Mouse (Mus musculus) cerebellum, adult 8-10 months (tissue): ENCODE data around the gene Ctdspl.

Experiments
- DNase-seq: peaks from one replicate; pipeline ENCODE4 v3.0.0; 2022

Ctdspl gene

GRCm38 (mm10) chr9:118950061-118950460 lies 23.8 kb downstream of the Ctdspl start:
- DNase-seq: no peak

DNA sequence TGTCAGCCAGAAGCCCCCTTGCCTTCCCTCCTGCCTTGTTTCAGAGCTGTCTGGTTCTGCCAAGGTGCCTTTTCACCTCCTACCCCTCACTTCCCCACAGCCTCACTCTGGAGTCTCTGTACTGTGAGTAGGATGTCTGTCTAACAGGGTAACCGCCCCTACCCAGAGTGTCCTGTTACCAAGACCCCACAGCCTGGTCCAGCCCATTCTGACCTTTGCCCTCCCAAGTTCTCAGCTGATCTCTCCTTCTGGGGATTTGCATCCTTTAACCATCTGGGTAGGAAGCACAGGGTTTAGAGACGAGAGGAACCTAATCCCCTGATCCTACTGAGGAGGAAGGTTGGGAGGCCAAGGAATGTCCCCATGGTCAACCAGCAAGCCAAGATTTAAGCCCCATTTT lies 24.5 kb downstream of the Ctdspl start:
- no peak for DNase-seq

- DNase-seq: no peak
Observed at GRCm38 (mm10) chr9:118951381-118951780, 25.1 kb downstream of the Ctdspl start.

GRCm38 (mm10) chr9:118952180-118952579 lies 25.9 kb downstream of the Ctdspl start:
- no peak for DNase-seq

GRCm38 (mm10) chr9:118953465-118954194 lies 27.4 kb downstream of the Ctdspl start:
- no peak for DNase-seq

DNA sequence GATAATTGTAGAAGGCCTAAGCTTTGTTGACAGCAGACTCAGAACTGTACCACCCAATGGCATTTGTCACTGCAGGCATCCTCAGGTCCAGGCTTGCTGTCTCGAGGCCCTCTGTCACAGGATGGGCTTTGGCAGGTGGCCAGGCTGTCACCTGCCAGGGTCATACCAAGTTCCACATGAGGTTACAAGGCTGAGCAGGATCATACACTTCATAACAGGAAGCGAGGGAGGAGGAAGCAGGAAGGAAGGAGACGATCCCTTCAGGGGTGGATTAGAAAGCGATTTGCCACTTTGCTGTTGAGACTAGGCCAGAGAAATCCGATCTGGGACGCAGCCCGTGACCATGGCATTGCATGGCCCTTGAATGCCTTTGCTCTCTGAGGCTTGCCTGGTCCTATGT lies 32.5 kb downstream of the Ctdspl start:
- no peak for DNase-seq

GRCm38 (mm10) chr9:118960415-118961091 lies 34.3 kb downstream of the Ctdspl start:
- no peak for DNase-seq

DNA sequence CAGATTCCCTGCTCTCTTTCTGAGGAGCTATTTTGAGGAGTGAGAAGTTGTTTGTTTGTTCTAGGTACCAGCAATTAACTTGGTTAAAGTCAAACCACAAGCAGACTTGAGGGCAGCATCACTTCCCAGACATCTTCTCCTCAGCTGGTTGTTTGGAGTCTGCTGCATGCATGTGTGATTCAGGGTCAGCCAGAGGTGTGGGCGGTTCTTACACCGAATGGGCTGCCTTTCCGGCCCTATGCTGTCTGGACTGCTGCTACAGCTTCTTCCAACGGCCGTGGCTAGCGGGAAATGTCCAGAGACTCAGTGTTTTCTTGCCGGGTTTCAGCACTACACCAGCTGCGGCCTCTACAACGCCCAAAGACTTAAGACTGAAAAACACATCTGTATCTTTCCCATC lies 36.9 kb downstream of the Ctdspl start:
- DNase-seq: no peak

GRCm38 (mm10) chr9:118964263-118965034 lies 38.2 kb downstream of the Ctdspl start:
- DNase-seq: no peak

- no peak for DNase-seq
Observed at GRCm38 (mm10) chr9:118969810-118970209, 43.6 kb downstream of the Ctdspl start.

DNA sequence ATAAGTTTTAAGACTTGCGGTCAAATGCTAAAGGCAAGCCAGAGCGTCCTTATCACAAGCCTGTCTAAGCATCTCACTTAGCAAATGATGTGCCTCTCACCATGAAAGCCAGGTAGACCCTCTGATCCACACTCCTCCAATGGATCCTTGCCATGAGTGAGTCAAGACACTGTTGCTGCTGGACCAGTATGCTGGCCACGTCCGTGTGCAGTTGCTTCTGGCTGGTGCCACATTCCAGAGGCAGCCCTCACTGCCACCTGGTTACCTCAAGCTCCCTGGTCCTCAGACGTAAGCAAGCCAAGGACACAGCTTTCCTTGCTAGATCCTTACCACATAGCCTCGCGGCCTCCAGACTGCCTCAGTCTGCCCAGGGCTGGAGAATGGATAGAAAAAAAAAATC lies 46.8 kb downstream of the Ctdspl start:
- no peak for DNase-seq

GRCm38 (mm10) chr9:118973566-118973965 lies 47.3 kb downstream of the Ctdspl start:
- no peak for DNase-seq

DNA sequence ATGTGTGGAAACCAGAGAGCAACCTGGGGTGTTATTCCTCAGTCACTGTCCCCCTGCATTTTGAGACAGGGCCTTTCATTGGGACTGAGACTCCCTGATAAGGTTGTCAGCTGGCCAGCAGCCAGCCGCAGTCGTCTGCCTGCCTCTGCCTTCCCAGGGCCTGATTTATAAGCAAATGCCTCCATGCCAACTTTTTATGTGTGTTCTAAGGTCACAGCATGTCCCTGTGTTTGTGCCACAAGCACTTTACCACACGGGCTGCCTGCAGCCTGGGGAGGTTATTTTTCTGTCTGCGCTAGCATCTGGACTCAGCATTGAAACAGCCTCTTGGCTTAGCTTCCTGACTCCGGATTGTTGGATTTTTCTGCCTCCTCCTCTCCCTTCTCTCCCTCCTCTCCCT lies 47.9 kb downstream of the Ctdspl start:
- DNase-seq: peak; percentile 7

GRCm38 (mm10) chr9:118975211-118975671 lies 49.0 kb downstream of the Ctdspl start:
- DNase-seq: no peak

- DNase-seq: no peak
Observed at GRCm38 (mm10) chr9:118975758-118976157, 49.5 kb downstream of the Ctdspl start.

- no peak for DNase-seq
Observed at GRCm38 (mm10) chr9:118976561-118976960, 50.3 kb downstream of the Ctdspl start.

DNA sequence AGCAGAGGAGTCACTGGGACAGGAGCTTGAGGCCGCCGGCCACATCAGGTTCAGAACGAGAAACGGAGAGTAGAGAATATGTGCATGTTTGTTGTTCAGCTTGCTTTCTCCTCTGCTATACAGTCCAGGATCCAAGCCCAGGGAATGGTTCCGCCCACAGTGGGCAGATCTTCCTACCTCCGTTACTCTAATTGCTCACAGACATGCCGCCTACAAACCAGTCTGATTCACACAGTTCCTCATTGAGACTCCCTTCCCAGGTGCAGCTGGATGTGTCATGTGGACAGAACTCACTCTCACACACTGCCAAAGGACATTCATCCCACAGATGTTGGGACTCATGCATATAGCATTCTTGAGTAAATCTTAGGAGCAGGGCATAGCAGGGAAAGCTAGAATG lies 51.2 kb downstream of the Ctdspl start:
- DNase-seq: no peak

GRCm38 (mm10) chr9:118980411-118980823 lies 54.2 kb downstream of the Ctdspl start:
- peak; percentile 11 for DNase-seq

DNA sequence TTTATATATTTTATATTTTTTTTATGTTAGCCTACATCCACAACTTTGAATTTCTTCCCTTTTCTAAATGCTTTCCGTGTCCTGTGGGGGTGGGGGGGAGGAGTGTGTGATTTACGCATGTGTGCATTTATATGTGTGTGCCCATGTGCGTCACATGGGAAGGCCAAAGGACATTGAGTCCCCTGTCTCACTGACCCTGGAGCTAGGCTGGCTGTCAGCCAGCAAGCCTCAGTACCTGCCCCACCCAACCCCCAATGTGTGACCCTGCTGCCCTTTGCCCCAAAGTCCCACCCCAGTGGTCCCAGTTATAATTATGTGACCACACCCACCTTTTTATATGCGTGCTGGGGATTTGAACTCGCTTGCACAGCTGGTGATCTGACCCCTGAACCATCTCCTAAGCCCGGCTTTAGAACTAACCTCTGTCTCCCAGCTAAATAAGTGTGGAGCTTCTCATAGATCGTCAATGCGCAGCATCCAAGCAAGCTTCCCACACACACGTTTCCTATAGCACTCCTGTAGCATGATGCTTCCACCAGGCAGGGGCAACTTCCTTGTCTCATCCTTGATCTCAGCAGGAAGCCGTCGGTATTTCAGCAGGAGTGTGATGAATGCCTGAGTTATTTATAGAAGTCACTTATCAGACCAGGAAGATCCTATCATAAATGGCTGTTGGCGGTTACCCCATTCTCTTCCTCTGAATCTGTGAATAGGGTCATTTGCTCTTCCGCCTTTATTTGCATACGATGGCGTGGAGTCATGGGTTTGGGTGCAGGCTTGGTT lies 58.6 kb downstream of the Ctdspl start:
- no peak for DNase-seq

DNA sequence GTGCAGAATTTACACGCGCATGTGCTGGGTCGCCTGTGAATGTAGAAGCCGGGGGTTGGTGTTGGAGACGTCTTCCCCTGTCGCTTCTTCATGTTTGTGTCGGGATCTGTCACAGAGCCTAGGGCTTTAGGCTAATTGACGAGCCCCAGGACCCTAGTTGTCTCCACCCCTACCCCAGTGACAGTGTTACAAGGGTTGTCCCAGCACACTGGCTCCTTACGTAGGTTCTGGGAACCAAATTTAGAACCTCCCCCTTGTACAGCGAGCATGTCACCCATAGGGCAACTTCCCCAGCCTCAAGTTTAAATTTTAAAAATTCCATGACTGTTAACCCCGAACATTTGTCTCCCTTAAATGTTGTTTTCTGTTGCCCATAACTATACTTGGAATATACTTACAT lies 60.0 kb downstream of the Ctdspl start:
- DNase-seq: no peak

GRCm38 (mm10) chr9:118988787-118989580 lies 62.7 kb downstream of the Ctdspl start:
- DNase-seq: no peak

- no peak for DNase-seq
Observed at GRCm38 (mm10) chr9:118990490-118990889, 64.2 kb downstream of the Ctdspl start.
